Mouse (Mus musculus) layer of hippocampus, postnatal 36 days (tissue): Measurements from ENCODE around the gene Olfr175-ps1. TPM values are rescaled to one million over a fixed set of nuclear protein-coding genes. Genes with fewer than 3 reads are reported as not detected.

Source experiments
- DNase-seq, 2 experiments: peaks; one replicate each; pipeline ENCODE4 v3.0.0; 2022
- total RNA-seq, 2 experiments: library from RNA; stranded (reverse); gene quantifications; 2 replicates each; pipeline ENCODE4 v1.2.3; 2021

Olfr175-ps1 gene
- total RNA-seq, result not detected

- no peak for DNase-seq
These were observed at the start of gene Olfr175-ps1 for GRCm38 (mm10) chr16:58826732-58827319. Olfr175-ps1 (minus strand) TSS chr16:58826782.

DNA sequence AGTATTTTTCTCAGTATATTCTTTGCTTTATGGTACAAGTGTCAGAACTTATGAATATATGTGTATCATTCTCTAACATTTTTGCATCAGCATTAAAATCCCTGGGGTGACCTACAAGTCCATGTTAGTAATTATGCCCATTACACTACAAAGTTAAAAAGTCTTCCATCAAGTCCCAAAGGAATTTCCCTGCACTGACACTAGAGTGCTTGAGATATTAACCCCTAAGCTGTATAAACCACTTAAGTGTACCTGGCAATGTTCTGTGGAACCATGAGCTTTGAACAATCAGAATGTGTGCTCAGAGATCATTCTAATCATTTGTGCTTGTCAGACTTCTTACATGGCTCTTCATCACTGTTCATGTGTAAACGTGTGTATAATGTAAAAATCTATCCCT is 48.1 kb upstream of the Olfr175-ps1 start, which contains the start of gene Olfr177:
TSS of gene Olfr177 (minus strand) at position 101 of the 400 bp plus-strand sequence.
- no peak for DNase-seq

GRCm38 (mm10) chr16:58861479-58861878 is 34.9 kb upstream of the Olfr175-ps1 start:
- DNase-seq, result no peak

DNA sequence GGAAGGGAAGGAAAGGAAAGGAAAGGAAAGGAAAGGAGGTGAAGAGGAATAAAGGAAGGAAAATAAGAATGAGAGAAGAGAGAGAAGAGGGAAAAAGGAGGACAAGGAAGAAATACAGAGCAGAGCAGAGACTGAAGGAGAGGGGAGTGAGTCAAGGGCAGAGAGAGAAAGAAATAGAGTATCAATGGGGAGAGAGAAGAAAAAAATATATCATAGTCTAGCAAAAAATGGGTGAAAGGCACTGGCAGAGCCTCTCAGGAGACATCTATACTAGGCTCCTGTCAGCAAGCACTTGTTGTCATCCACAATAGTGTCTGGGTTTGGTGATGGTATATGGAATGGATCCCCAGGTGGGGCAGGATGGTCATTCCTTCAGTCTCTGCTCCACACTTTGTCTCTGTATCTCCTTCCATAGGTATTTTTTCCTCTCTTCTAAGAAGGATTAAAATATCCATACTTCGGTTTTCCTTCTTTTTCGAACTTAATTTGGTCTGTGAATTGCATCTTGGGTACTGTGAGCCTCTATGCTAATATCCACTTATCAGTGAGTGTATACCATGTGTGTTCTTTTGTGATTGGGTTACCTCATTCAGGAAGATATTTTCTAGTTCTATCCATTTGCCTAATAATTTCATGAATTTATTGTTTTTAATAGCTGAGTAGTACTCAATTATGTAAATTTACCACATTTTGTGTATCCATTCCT is 33.6 kb upstream of the Olfr175-ps1 start:
- DNase-seq, result no peak

DNA sequence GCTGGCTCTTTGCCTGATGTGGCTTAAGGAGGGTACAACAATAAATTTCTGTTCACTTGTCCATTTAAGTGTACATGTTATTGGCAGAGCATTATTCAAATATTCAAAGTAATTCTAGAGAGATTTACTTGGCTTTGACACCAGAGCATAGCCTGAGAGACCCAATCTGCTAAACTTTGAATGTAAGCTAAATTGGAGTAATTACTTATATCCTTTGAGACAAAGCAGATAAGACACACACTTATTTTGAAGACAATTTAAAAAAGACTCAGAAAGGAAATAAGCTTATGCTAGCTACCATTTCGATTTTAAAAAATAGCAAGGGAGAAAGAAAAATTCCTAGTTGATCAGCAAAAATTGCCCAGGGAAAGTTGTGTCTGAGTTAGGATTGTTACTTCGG is 26.4 kb downstream of the Olfr175-ps1 start, which contains the start of gene Olfr173:
TSS of gene Olfr173 (minus strand) at position 101 of the 400 bp plus-strand sequence.
- DNase-seq, result no peak

Other genes starting within 250 kb of the Olfr175-ps1 start
- gene Gm813, start 209.8 kb downstream of the Olfr175-ps1 start, total RNA-seq, result not detected
- not detected for gene E330017A01Rik, start 188.0 kb downstream of the Olfr175-ps1 start, total RNA-seq
- gene Cpox, start 156.5 kb downstream of the Olfr175-ps1 start, total RNA-seq, result 10 to 100 TPM; 52.3 to 53.8 TPM
- gene Gpr15, start 107.7 kb downstream of the Olfr175-ps1 start, total RNA-seq, result not detected
- 10 to 100 TPM; 80.2 to 87.5 TPM for gene Cldnd1, start 98.9 kb downstream of the Olfr175-ps1 start, total RNA-seq
- gene Olfr172, start 63.6 kb downstream of the Olfr175-ps1 start, total RNA-seq, result not detected
- gene Olfr173, start 26.5 kb downstream of the Olfr175-ps1 start, total RNA-seq, result not detected
- gene Olfr177, start 48.0 kb upstream of the Olfr175-ps1 start, total RNA-seq, result not detected
- gene Olfr178, start 65.3 kb upstream of the Olfr175-ps1 start, total RNA-seq, result not detected
- gene Olfr181, start 102.0 kb upstream of the Olfr175-ps1 start, total RNA-seq, result not detected
- not detected for gene Olfr180, start 102.6 kb upstream of the Olfr175-ps1 start, total RNA-seq
- gene Olfr183, start 168.6 kb upstream of the Olfr175-ps1 start, total RNA-seq, result not detected
- gene Olfr186, start 203.5 kb upstream of the Olfr175-ps1 start, total RNA-seq, result not detected
- not detected for gene Olfr187, start 213.0 kb upstream of the Olfr175-ps1 start, total RNA-seq